Mouse (Mus musculus) adrenal gland, adult (tissue): ENCODE data around the gene AC124502.3.
"Not testable (repeated sequence)": the region's sequence is repeated elsewhere in the genome, so short reads cannot be mapped to it uniquely, and the experiment has no call there.

ENCODE experiments used
- DNase-seq, 2 experiments: peaks; one replicate each; pipeline ENCODE4 v3.0.0; 2022 to 2023; ENCODE audit warnings: low spot score in 1 of 2; ENCODE audit not compliant: inconsistent age in 2 of 2

AC124502.3 gene

DNA sequence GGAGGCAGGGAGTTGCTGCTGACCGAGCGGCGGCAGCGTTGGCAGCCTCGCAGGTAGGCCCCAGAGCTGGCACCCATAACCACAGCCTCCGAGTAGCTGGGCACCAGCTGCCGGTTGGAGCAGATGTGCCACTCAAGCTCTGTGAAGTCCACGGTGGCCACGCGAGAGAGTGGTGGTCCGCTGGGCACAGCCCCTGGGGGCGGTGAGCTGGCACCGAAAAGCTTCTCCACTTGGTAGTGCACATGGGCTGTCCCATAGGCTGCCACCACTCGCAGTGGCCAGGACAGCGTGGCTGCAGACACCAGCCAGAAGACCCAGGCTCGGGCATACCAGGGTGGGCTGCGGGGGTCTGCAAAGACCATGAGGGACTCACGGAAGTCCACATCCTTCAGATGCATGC, 43.3 kb downstream of the AC124502.3 start:
- DNase-seq: no peak

DNA sequence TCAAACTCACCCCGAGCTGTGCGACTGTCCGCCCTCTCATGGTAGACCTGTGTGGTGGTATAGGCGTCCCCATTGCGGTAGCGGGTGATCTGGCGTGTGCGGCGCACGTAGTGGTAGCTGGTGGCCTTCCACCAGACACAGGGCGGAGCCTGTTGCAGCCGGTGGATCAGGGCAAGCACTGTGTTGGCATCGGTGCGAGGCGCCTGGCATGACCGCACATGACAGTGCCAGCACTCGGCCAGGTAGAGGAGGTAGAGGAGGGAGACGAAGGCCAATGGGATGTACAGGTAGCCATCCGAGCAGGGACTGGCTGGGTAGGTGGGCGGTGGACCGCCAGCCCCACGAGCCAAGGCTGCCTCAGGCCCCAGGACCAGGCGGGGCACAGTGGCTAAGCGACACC, 43.9 kb downstream of the AC124502.3 start:
- DNase-seq: no peak

DNA sequence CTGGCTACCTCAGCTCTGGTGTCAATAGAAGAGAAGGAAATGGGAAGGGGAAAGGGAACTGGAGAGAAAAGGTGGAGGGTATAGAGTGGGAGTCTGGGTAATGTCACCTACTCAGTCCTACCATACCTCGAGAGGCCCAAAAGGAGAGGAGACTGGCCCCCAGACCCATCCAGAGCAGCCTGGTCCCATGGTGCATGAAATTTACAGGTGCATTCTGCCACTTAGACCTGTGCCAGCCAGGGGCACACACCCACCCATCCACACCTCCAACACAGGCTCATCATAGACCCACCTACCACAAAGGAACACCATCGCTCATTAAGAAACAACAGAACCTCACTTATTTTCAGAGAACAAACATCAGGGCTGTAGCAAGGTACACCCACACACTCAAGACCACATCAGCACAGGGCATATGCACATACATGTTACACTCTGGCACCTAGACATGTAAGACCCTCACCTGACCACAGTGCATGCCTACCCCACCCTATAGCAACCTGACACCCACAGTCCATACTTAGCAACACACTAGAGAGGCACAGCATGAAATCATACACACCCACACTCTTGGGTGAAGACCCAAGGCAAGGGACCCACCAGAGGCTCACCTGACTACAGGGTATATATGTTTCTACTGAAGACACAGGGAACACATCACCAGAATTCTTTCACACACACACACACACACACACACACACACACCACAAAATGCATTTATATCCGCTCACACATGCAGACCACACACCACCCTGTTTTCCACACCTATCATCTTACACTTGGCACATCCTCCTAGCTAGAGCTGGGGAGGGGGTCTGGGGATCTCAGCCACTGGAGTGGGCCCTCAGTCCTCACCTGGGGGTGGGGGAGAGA, 45.5 kb downstream of the AC124502.3 start:
- DNase-seq: no peak

DNA sequence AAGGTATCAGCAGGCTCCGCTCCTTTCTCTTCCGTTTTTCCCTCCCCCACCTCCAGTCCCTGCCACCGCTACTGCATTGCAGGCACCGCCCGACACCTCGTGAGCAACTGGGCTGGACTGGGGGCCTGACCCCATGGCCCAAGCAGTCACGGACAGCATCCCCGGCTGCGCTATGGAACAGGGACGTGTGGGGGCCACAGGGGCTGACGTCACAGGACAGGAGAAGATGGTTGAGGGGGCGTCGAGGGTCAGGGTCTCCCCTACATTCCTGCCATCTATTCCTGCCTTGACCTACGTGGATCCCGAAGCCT, 46.1 kb downstream of the AC124502.3 start:
- DNase-seq: no peak

DNA sequence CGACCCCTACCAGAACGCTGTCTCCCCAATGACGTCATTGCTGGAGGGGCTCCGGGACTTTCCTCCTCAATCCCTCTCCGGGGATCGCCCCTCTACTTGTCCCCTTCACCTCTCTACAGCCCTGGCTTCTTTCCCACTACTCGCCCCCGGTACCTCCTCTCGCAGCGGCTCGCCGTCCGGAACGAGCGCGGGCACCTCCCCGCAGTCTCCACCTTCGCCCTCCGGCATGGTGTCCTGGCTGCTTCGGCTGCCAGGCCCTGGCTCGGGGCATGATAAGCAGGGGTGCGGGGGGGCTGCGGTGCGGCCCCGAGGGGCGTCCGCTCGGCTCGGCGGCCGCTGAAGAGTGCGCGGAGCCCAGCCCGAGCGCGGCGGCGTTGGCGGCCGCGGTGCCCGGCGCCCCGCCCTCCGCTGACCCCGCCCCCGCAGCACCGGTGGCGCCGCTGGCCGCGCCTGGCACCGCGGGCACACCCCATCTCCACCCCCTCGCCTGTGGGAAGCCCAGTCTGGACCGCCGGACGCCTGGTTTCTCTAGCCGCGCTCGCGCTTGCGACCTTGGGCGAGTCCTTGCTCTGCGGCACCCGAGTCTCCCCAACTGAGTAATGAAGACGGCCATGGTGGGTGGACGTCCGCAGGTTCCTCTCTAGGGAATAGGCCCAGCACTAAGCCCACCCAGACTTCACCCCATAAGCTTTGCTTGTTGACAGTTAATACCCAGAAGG, 46.6 kb downstream of the AC124502.3 start, which contains the start of gene Tmem151a:
Gene Tmem151a (minus strand): TSS at position 387 of the 719 bp plus-strand sequence.
- DNase-seq: peak; percentile 61 to 84

DNA sequence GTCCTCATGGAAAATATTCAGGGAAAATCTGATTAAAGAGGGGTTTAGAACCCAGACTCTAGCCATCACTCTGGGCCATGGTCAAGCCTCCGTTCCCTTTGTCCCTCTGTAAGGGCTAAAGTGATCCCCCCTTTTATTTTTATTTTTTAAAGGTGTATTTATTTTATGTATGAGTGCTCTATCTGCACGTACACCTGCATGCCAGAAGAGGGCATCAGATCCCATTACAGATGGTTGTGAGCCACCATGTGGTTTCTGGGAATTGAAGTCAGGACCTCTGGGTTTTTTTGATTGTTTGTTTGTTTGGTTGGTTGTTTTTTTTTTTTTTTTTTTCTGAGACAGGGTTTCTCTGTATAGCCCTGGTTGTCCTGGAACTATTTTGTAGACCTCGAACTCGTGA, 47.8 kb downstream of the AC124502.3 start:
- not testable (repeated sequence) for DNase-seq

DNA sequence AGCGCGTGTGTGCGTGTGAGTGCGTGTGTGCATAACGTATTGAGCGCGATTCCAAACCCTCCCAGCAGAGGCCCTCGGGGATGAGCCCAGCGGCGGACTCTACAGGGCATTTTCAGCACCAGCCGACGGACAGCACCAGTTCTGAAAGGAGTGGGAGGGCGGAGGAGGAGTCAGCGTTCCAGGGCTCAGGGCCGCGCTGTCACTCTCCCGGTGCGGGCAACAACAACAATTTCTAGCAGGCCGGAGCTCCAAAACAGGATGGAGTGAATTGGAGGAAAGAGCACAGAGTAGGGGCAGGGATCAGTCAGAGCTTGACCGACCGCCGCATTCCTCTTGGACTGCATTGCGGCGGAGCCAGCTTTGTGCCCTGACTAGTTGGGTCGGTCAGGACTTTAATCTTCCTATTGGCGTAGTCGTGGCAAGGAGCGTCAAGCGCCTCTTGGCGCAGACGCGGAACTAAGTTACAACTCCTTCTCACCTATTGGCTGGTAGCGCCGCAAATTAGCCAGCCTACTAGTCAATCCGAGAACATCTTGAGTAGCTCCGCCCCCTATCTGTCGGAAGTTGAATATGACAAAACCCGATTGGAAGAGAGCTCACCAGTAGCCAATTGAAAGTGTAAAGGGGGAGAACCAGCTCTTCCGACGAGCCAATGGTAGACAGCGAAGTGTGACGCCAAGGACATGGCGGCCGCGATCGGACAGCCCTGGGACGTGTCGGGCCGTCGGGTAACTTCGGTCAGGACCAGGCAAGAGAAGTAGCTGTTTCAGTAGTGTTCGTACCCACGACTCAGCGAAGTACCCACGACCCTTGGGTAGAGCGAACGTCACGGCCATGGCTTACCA, 49.4 kb downstream of the AC124502.3 start, which contains the start of gene Yif1a:
Gene Yif1a (plus strand): TSS at position 655 of the 845 bp plus-strand sequence.
- peak; percentile 95 to 98 for DNase-seq

DNA sequence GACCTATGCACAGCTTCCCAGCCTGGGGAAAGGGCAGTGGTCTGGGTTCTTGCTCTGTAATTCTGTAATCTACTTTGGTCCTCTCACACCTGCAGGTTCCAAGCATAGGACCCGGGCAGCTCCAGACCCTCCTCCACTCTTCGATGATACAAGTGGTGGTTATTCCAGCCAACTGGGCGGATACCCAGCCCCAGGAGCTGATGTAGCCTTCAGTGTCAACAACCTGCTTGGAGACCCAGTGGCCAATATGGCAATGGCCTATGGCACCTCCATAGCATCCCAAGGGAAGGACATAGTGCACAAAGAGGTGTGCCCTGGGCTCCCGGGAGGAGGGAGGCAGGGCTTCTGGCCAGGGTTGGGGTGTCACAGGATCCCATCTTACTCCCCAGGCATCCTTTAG, 50.6 kb downstream of the AC124502.3 start:
- DNase-seq: no peak

DNA sequence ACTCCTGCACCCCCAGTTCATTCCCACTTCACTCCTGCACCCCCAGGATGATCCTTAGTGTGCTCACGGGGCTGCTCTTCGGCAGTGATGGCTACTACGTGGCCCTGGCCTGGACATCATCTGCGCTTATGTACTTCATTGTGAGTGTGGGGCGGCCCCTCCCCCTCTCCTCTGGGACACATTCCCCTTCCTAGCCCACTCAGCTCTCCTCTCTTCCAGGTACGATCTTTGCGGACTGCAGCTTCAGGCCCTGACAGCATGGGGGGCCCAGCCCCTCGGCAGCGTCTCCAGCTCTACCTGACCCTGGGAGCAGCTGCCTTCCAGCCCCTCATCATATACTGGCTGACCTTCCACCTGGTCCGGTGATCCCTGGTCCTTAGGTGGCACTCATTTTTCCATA, 53.4 kb downstream of the AC124502.3 start:
- no peak for DNase-seq

DNA sequence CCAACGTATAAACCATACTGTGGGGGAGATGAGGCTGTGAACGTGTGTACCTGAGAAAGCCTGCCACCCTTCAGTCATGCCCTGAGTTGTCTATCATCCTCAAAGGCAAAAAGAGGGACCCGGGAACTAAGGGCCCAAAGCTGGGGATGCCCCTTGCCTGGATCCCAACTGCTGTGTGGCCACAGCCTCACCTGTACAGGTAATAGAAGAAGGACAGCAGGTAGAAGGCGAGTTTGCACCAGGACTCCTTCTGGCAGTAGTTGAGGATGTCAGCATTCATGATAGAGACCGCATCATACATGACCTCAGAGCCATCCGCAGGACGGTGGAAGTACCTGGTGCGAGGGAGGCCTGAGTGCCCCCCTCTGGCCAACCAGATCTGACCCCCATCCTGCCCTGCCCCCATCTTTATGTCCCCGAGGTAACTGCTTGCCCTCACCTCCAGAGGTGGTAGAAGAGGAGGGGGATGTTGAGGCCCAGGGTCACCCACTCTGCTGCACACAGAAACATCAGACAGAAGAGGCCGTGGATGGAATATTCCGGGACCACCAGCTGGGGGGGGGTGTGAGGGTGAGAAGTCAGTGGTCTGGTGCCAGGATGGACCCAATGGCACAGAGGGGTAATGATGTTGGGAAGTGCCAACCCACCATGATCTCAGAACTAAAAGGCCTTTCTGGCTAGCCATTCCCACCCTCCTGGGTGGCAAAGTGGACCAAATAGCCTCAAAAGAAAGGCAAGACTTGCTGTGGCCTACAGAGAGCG, 55.0 kb downstream of the AC124502.3 start:
- DNase-seq: no peak

DNA sequence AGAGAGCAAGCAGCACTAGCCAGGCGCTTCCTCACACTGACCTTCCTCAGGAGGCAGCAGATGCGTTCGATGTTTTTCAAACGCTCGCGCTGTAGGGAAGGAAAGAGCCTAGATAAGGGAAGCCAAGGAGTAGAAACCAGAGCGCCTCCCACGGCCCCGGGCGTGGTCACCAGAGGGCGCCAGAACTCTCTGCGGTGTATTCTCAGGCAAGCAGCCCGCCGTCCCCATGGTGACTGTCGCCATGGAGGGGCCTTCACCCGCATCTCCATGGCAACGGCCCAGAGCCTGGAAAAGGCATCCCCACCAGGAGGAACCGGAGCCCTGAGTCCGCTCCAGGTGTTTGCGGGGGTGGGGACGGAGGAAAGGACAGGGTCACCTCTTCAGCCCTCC, 55.5 kb downstream of the AC124502.3 start:
- peak; percentile 91 to 97 for DNase-seq

DNA sequence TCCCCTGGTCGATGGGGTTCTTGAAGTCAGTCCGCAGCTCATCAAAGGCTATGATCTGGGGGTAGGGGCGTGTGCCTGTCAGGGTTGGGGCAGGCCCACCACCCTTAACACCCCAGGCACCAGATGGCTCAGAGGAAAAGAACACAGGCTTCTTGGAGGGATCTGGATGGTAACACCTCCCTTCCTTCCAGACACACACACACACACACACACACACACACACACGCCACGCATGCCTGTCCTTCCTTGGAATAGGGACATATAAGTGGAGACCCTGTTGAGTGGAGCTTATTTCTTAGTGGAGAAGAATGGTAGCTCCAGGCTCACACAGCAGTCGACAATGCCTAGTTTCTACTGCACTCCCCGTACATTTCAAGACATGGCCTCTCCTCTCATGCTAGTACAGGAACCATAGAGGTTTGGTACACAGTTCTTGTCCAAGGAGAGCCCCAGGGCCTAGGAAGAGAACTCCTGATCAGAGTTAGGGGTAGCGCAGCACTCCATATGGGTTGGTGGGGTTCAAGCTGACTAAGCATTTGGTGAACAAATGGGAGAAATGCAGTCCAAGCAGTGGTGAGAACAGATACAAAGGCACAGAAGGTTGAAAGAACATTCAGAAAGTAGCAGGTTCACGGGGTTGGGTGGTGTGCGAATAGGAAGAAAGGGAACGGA, 56.2 kb downstream of the AC124502.3 start:
- DNase-seq: no peak

DNA sequence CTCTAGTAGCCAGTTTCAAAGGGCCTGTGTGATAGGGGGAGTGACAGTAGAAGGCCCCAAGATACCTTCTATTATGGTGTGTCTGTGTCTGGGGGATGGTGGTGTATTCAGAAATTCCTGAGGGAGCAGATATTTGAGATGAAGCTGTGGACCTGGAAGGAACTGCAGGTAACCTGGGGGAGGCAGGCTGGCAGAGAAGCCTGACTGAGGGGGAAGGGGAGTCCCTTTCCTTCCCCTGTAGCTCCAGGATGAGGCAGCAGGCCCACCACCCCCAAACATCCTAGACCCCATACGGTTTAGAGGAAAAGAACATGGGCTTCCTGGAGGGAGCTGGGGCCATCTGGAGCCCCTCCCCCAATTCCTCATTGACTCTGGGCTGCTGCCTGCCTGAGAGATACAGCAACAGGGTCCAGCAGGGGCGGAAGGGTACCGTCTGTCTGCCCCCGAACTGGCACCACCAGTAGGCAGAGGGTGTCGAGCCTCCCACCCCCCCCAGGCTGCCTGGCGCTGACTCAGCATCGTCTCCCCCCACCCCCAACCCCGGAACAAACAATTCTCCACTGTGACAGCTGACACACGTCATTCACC, 57.3 kb downstream of the AC124502.3 start:
- no peak for DNase-seq

DNA sequence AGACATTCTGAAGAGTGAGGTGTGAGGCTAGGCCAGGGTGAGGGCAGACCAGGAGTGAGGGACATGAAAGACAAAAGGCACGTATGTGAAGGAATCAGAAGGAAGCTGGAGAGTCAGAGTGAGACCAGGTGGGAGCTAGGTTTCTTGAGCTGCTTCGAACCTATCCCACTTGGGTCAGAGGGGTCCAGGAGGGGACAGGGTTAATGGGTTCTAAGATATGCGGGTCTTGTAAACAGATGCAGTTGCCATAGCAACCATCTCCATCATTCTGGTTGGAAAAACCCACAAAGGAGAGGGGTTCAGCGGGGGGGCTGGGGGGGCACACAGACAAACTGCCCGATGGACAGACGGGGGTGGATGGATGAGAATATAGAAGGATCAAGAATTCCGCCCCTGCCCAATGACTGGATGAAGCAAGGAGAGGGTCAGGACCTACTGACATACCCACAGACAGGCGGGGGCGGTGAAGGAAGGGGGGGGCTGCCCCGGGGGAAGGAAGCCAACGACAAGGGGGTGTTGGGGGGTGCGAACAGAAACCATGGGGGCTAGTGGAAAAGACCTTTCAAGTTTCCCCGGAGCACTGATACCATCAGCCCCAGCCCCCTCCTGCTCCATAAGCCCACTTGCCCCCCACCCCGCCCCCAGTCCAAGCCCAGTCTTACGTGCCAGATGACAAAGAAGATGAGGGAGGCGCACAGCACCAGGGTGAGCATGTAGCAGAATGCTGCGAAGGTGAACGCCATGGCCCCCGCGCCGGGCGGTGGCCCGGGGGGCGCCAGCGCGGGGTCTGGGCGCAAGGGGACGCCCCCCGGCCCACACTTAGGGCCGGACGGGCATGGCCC, 59.1 kb downstream of the AC124502.3 start:
- DNase-seq: no peak

DNA sequence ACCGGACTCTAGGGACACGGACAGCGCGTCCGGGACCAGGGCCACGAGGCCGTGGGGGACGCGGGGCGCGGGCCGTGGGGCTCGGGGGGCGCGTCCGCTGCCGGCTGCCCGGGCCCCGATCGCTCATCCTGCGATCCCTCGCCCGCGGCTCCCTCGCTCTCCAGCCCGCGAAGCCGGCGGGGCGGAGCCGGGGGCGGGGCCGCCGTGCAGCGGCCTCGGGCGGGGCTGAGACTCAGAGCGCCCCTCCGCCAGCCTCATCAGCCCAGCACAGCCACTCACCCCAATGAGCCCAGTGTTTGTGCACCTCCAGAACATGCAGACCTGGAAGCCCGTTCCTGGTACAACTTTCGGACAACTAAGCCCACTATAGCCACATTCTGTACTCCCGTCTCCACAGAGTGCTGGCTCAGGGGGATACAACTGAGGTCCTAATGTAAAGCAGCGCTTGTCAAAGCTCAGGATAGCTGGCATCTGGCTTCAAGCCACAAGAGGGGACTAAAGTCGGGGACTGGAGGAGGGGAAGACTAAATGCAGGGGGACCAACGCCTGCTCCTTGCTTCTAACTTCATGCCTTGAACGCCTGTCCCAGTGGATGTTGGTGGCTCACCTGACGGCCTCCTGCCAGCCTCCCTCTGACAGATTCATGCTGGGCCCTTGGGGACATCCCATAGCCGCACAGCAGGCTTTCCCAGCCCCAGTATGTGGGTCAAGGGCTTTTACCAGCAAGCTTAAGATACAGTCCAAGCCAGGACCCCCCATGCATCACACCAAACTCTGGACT, 59.9 kb downstream of the AC124502.3 start, which contains the start of gene Cnih2:
Gene Cnih2 (minus strand): TSS at position 159 of the 781 bp plus-strand sequence.
- peak; percentile 74 to 86 for DNase-seq
